Mouse (Mus musculus) right cerebral cortex, postnatal 36 days (tissue): Measurements from ENCODE around the gene Jph3.

Source experiments
- DNase-seq, 2 experiments: peaks; one replicate each; pipeline ENCODE4 v3.0.0; 2022; ENCODE audit warnings: low spot score in 2 of 2, mixed read lengths in 1 of 2

The Jph3 gene

DNA sequence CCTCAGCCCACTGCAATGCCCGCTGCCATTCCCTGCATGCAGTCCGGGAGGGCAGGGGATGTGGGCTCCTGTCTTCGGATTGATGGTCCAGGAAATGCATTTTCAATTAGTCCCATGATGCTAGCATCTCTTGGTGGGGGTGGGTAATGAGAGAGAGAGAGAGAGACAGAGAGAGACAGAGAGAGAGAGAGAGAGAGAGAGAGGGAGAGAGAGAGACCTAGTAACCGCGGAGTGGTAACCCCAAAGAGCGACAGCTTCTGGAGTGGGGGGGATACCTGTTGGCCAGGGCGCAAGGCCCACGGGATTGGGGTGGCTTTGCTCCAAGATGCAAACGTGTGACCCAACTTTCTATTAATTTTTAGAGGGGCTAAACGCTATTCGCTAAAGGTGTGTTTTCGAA, at the start of gene Jph3:
Jph3 (plus strand) TSS at position 301 of the 400 bp plus-strand sequence.
- no peak for DNase-seq

DNA sequence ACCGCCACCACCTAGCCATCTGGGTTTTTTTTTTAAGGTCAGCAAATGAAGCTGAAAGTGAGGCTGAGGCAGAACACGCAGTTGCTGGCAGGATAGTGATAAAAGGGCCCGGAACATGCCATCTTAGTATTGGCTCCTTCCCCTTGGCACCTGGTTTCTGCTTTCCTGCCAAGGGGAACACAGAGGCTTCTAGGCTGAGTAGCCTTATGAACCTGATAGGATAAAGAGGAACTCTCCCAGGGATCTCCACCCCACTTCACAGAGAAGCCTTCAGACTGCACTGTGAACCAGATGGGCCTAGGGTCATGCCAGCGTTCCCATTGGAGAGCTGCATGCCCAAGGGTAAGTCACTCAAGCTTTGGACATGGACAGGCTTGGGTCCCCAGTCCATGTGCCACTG, 48.5 kb upstream of the Jph3 start:
- no peak for DNase-seq

DNA sequence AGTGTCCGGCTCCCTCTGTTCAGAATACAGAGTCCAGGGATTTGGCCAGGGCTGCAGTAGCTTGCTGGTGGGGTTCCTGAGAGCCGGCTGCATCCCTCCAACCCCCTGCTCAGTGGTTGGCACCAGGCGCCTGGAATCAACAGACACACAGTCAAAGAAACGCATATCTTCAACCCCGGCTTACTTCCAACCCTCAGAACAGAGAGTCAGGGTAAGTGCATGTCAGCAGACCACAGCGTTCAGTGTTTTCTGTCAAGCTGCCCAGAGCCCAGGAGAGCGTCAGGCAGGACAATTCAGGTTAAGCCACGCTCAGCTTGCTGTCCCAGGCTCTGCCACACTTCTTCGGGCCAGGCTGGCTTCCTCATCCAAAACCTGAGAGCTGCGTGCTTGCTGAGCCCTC, 48.0 kb upstream of the Jph3 start:
- DNase-seq: no peak

DNA sequence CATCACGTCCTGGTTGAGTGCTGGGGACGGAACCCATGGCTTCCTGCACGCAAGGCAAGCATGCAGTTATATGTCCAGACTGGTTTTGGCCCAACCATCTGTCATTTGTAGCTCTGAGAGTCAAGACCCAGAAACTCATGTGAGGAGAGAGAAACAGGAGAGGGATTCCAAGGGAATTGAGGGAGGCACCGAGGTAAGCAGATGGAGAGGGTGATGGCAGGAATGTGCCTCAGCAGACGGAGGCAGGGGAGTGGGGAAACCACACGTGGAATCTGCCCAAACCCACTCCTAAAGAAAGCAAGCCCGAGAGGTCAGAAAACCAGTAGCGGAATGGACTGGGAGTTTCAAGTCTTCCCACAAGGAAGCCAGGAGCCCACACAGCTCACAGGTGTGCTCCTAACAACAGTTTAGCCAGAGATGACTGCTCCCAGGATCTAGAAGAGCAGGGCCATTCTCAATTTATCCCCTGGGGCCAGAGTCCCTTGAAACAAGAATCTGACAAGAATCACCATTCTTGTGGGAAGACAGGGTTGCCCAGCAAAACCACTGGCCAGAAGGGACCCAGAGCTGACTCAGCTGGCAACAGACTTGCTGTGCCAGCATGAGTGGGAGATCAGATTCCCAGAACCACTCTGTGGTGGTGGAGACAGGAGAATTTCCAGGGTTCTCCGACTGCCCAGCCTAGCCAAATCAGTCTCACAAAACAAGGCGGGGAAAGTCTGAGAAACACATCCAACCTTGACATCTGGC, 46.2 kb upstream of the Jph3 start:
- no peak for DNase-seq

DNA sequence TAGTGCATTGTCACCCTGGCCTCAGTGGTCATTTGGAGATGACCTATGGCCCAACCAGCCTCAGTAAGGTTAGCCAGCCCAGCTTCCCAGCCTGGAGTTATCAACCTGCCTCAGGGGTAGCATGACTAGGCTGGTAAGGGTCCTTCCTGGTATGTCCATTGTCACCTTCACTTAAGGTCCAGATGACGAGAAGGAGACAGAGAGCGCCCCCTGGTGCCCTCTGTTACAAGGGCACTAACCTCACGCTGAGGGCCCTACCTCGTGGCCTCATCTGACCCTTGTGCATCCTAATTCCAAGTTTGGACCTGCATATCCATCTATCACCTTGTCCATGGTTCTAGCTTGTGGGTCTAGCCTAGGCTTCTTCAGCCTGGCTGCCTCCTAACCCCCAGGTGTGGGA, 44.0 kb upstream of the Jph3 start:
- peak in 1 of 2 experiments; percentile 31 for DNase-seq

DNA sequence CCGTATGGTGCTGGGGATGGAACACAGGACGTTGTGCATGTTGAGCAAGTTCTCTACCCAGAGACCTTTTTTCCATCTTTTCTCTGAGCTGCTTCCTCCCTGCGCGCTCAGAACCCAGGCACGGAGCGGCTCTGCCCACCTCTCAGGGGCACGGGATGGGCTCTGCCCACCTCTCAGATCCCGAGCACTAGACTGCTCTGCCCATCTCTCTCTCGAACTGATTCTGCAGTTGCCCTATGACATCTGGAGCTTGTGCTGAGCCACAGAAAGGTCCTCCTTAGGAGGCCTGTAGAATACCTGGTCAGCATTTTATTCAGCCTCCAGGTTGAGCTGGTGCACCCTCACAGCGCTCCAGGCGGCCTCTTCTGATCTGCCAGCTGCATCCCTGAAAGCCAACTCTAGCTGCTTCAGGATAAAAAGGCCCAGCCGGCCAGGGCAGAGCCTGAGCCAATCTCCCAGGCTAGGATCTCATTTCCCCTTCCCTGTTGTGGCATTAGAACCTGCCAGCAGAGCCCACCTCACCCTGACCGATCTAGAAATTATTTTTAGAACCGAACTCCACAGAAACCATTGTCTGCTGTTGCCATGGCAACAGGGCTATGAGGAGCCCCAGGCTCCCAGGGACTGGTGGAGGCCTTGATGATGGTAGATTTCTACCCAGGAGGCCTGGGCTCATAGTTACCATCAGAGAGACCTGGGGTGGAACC, 41.8 kb upstream of the Jph3 start:
- DNase-seq: peak; percentile 48 to 55

DNA sequence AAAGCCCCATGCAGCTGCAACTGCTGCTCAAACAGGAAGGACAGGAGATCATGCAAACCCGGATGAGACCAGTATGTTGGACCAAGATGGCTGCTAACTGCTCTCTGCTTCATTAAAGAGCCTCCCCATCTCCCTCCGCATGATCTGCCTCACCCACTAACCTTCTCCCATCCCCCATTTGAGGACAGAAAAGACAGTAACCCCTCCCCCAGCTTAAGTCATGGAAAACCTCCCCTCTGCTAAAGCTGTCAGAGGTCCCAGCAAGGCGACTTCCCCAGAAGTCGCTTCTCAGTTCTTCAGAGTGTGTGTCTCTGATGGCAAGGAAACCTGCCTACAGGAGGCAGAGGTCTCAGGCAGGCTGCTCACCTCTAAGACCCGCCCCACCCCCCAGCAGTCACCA, 40.9 kb upstream of the Jph3 start:
- no peak for DNase-seq

DNA sequence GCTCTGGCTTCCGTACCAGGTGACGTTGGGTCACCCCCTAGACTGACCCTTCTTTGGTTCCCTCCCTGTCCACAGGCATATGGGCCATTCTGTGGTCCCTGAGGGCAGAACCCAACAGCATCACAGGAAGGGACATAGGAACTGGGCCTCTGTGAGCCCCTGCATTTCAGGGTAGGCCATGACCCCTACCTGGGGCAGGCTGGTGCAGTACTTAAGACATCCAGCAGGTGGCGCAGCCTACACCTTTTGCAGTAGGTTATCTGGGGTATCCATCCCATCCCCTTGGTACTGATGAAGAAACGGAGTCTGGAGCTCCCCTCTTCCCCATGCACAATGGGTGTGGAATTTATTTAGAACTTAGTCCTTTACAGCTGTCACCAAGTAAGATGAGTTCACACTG, 35.0 kb upstream of the Jph3 start:
- DNase-seq: no peak

DNA sequence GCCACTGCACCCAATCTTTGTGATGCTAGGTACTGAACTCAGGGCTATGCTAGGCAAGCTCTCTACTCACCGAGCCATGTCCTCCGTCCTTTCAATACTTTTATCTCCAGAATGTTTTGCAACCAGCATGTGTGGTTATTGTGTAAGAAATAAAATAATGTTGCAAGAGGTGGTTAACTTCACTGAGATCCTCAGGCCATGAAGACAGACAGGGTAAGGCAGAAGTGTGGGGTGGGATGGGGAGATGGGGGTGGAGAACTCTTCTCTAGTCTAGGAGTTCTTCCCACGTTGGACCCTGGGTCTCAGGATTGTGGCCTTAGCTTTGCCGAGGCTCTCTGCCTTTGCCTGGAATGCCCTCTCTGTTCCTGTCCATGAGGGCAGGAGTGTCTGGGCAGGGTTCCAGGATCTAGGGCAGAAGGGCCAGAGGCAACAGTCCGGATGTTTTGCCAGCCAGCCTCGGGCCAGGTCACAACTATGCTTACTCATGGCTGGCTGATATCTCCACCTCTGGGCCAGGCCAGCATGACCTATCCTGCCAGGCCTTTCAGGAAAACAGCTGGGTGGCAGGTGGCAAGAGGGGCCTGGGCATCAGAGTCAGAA, 33.7 kb upstream of the Jph3 start:
- DNase-seq: no peak

DNA sequence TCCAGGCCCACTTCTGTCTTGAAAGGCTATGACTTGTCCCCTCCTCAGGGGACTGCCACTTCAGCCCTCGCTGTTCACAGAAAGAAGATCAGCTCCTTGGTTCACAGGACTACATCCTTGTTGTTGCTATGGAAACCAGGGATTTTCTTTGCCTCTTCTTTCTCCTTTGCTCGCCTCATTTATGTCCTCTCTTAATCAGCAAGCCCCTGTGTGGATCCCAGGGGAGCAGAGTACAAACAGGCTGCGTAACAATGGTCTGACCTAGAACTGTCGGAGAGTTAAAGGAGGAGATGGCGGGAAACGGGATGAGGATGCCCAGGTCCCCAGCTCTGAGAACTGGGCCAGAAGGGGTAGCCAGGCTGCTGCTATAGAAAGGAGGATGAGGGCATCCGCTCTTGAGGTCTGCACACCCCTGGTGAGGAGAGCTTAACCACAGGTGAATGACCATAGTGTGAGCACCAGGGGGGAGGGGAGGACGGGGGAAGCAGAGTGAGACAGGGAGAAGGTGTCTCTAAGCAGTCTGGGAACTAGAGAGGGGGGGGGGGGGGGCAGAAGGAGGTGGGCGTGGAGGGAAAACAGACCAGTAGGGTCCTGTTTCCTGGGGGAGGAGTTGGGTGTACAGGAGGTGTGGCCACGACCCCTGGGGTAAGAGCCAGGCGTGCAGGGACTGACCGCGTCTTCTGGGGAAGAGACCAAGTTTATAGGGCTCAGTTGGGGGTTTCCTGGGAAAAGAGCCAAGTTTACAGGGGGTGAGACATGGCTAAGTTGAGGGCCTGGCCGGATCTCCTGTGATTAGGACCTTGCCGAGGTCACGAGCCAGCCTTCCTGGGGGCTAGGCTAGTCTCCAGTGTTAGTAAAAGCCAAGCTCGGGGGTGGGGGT, 31.4 kb upstream of the Jph3 start:
- DNase-seq: no peak

DNA sequence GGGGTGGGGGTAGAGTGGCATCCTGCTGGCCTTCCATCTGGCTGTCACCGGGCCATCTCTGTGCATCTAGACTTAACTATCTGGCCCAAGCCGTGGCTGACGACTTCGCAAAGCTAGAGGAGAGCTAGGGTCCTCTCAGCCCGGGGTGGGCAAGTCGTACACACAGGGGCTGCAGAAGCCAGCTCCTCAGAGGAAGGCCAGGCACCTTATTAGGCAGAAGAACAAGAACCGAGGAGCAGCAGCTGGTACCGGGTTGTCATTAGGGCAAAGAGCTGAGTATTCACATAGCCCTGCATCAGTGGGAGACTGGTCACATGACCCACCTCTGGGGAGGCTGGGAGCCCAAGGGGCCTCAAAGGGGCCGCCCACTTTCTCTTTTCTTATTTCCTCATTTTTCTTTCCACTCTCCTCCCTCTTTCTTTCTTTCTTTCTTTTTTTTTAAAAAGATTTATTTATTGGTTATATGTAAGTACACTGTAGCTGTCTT, 30.8 kb upstream of the Jph3 start:
- no peak for DNase-seq

DNA sequence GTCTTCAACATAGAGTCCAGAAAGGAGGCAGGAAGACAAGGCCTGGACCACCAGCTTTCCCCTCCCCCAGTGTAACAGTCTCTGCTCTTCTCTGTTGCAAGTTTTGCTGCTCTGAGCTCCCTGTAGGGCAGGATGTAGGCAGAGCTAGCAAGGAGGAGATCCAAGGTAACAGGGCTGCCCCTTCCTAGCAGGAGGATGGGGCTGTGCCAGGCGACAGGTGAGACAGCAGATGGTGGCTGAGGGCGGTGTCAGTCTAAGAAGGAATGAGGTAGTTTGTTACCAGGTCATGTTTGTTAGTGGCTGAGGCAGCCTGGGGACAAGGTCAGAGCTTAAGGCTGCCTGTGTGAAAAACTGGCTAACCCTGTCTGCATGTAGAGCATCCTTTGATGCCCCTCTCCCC, 29.5 kb upstream of the Jph3 start:
- DNase-seq: no peak

DNA sequence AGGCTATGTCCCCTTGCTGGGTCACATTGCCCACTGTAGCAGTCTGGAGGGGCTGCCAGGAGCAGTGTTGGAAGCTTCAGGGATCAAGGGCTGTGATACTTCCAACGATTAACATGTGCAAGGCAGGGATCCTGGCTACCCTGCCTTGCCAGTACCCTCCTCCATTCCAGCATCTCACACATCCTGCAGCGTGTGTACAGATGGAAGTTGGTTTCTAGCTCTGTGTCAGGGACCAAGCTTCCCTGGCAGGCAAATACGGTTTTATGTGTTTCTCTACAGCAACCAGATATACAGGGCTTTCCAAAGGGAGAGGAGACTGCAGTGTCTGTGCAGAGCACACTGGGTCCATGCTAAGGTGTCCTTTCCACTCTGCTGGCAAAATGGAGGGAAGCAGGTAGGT, 24.2 kb upstream of the Jph3 start:
- DNase-seq: no peak

DNA sequence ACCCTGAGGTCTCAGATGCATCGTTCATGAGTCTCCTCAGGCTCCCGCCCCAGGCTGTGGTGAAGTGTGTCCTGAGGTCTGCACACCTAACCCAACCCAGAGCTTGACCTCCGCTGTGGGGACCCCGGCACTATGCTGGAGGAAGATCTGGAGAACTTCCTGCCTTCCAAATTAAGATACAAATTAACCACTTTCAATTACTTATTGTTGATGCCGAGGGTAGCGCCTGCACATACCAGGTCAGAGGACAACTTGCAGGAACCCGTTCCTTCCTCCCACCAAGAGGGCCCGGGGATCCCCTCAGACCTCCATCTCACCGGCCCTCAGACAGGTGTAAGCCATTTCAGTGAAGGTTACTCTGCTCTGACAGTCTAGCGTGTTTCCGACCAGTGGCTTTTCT, 22.5 kb upstream of the Jph3 start:
- DNase-seq: no peak

DNA sequence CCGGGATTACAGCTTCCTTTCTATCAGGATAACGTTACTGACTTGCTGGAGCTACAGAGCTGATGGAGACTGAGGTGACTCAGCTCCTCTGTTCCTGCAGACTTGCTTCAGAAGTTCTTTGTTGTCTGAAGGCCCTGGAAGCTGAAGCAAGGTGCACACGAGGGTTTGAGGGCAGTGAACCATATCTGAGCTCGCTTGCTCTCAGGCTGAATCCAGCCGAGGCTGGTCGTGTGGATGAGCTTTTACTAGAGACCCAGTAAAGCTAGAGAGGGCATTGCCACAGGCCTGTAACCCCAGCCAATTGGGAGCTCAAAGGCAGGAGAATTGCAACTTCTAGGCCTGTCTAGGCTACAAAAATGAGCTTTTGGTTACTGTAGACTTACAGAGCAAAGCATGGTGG, 21.0 kb upstream of the Jph3 start:
- DNase-seq: no peak

DNA sequence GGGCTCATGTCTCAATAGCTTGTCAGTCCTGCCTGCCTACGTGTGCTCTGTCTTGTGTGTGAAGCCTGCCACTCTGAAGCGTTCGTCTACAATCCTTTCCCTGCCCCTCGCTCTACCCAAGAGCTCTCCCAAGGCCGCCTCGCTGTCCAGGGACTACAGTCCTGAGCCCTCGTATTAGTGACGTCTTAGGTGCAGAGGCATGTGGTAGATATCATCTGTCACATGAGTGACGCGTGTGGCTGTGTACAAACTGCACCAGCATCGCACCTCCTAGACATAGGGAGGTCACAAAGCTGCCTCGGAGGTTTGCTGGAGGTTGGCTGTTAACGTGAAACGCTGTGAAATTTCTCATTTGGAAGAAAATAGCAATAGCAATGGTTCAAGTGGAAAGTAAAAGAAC, 11.9 kb upstream of the Jph3 start:
- DNase-seq: no peak

DNA sequence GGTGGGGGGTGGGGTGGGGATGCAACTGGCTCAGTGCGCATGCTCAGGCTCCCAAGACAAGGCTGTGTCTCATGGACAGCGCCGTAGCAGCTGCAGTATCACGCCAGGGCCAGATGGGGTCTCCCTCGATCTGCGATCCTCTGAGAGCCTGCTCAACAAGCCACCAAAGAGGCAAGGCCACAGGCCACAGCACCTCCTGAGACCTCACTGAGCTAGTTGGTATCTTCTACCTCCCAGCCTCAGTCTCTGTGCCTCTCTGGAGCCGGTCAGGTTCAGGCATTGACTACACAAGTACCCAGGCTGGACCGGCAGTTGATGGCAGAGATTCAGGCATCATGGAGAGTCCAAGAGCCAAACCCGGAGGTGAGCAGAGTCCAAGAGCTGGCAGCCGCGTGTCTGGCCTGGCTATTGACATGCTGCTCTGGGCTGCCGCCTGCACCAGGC, 11.4 kb upstream of the Jph3 start:
- peak; percentile 90 to 92 for DNase-seq

DNA sequence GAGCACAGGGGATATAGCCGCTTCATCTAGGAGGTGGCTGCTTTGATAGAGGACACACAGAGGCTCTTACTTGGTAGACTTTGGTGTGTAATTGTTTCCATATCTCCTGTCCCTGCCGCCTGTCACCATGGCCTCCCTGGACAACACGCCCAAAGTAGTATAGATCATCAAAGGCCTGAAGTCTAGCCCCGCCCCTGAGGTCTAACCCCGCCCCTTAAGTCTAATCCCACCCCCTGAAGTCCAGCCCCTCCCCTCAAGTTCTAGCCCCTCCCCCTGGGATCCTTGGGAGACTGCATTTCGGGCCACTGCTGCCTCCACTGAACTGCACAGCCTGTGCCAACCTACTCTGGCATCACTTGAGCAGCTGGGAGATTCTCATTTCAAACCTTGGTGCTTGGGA, 10.5 kb upstream of the Jph3 start:
- no peak for DNase-seq

DNA sequence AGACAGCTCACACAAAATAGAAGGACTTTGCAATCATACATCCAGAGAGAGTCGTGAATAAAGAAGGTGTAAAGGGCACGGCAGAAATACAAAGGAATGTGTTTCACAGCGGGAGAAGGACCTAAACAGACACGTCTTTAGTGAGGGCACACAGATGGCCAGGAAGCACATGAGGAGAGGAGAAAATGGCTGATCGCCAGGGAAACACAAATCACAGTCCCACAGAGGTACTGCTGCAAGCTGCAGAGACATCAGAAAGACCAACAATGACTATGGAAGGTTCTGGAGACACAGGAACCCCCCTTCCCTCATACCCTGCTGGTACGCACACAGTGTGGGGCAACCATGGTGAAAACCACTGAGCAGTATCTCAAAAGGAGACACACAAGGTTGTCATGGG, 8.4 kb upstream of the Jph3 start:
- DNase-seq: no peak

DNA sequence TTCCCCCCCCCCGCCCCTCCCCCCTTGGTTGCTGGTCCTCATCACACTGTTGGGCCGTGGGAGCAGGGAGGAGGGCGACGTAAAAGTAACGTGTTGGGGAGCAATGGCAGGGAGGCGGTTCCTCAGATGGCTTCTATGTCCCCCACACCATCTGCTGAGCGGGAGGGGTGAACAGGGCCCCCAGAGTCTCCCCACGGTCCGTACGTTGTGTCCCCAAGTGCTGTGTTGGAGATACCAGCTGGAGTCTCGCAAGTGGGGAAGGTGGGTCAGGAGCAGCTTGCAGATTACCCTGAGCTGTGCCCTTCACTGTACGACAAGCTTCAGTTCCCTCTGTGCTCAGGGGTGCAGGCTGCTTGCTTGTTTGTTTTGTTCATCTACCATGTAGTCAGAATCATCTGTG, 5.6 kb upstream of the Jph3 start:
- no peak for DNase-seq

DNA sequence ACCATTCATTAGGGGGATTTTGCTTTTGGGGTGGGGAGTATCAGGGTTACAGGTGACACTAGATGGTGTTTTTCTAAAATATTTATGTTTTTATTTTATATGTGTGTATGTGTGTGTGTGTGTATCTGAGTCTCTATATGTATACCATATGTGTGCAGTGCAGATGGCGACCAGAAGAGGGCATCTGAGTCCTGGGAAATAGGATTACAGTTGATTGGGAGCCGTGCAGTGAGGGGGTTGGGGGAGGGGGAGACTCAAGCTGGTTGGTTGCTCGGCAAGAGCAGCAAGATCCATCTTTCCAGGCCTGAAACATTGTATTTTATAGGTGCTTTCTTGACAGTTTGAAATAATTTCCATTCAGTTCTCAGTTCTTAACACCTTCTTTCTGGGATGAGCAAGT, 2.3 kb upstream of the Jph3 start:
- no peak for DNase-seq

DNA sequence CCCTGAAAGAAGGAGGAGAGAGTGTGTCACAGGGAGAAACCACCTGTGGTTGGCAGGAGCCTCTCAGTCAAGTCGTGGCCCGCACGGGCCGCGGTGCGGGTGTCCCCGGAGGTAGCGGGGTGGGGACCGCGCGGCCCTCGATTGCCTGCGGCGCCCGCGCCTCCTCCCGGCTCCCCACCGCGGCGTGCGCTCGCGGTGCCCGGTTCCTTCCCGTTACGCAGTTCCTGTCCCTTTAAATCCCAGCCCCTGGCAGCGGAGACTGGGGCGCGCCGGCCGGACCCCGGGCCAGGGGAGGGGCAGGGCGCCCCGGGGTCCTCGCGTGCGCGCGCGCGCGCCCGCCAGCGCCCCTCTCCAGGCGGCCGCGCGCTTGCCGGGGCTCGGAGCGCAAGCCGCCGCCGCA, 331 bp downstream of the Jph3 start:
- no peak for DNase-seq
